Mouse (Mus musculus) kidney, adult 18-20 months (tissue): ENCODE data around the gene Gm11565.
"Not testable (repeated sequence)": the region's sequence is repeated elsewhere in the genome, so short reads cannot be mapped to it uniquely, and the experiment has no call there.

Experiments
- DNase-seq: peaks from one replicate; pipeline ENCODE4 v3.0.0; 2021

The Gm11565 gene

GRCm38 (mm10) chr11:99914451-99914850 lies at the start of gene Gm11565:
Gm11565 (plus strand) TSS chr11:99914751.
- DNase-seq: no peak

- not testable (repeated sequence) for DNase-seq
Observed at GRCm38 (mm10) chr11:99873089-99873488, 41.5 kb upstream of the Gm11565 start, which contains the start of gene Krtap9-1. Krtap9-1 (plus strand) TSS chr11:99873389.

GRCm38 (mm10) chr11:99878887-99879286 lies 35.7 kb upstream of the Gm11565 start, which contains the start of gene Gm11567:
Gm11567 (plus strand) TSS chr11:99879187.
- not testable (repeated sequence) for DNase-seq

- no peak for DNase-seq
Observed at GRCm38 (mm10) chr11:99907620-99908019, 6.9 kb upstream of the Gm11565 start, which contains the start of gene Krtap31-1. Krtap31-1 (plus strand) TSS chr11:99907920.

GRCm38 (mm10) chr11:99935991-99936390 lies 21.4 kb downstream of the Gm11565 start, which contains the start of gene Krtap31-2:
Krtap31-2 (plus strand) TSS chr11:99936291.
- no peak for DNase-seq

- DNase-seq: no peak
Observed at GRCm38 (mm10) chr11:99937751-99938264, 23.3 kb downstream of the Gm11565 start.

GRCm38 (mm10) chr11:99948175-99948574 lies 33.6 kb downstream of the Gm11565 start, which contains the start of gene Krtap9-5:
Krtap9-5 (plus strand) TSS chr11:99948475.
- DNase-seq: no peak

GRCm38 (mm10) chr11:99964213-99964612 lies 49.7 kb downstream of the Gm11565 start:
- DNase-seq: no peak
